Mouse (Mus musculus) lung, postnatal 14 days (tissue): Measurements from ENCODE around the gene Mrpl48.
A peak's percentile ranks its signal among the peaks of the same experiment; 100 is the strongest.

Experiments used
- DNase-seq: peaks from one replicate; pipeline ENCODE4 v3.0.0; 2021

Mrpl48 gene

DNA sequence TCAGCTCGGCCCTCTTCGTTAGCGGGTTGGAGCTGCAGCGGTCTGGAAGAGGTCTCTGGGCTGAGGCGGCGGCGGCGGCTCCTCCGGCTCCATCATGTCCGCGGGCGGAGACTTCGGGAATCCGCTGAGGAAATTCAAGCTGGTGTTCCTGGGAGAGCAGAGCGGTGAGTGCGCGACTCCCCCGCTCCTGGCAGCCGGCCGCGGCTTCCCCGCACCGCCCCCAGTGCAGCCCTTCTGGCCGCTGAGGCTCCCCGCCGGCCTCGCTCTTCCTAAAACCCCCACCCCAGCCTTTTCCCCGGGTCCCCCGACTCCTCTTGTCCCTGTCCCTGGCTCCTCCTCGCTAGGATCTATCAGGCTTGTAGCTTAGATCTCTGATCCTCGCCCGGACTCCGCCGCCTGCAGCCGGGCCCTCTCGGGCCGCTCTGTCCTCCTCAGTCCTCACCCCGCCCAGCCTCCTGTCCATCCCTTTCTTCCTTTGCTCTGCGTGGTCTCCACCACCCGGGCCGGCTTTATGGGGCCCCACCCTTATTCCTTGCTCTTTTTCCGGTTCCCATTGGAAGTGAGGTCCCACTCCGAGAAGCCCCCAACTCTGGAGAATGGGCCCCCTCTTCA lies at the start of gene Mrpl48:
TSS of gene Mrpl48 (minus strand) at position 172 of the 612 bp plus-strand sequence.
- DNase-seq, result peak; percentile 58

DNA sequence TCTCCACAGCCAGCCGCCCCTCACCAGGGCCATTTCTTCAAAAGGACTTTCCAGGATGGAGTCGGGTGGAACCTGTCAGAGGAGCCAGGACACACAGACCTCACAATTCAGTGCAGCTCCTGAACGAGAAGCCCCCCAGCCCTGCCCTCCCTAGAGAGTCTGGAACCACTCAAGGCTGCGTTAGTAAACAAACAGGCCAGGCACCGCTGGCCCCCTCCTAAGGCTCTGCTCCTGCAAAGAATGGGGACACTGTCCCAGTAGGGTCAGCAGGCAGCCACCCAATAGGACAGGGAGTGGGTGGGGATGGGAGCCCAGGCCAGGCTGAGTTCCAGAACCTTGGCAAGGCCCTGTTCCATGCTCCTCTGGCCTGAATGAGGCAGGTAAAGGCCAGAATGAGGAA lies 48.6 kb upstream of the Mrpl48 start:
- DNase-seq, result no peak

DNA sequence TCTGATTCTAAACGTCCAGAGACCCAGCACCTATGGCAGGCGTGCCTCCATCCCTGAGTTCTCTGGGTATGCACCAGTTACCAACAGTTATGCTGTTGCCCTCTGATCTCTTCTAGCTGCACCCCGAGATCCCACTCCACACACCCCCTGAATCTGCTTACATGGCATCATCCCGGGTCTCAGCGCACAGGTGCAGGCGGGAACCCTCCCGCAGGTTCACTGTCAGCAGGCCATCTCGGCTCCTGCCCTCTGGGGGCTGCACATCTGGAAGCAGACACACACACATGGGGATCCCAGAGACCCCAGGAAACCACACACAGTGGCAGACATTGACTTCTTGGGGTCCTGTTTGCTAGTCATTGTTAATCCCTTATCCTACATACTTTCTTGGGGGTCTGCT lies 46.3 kb upstream of the Mrpl48 start:
- no peak for DNase-seq

DNA sequence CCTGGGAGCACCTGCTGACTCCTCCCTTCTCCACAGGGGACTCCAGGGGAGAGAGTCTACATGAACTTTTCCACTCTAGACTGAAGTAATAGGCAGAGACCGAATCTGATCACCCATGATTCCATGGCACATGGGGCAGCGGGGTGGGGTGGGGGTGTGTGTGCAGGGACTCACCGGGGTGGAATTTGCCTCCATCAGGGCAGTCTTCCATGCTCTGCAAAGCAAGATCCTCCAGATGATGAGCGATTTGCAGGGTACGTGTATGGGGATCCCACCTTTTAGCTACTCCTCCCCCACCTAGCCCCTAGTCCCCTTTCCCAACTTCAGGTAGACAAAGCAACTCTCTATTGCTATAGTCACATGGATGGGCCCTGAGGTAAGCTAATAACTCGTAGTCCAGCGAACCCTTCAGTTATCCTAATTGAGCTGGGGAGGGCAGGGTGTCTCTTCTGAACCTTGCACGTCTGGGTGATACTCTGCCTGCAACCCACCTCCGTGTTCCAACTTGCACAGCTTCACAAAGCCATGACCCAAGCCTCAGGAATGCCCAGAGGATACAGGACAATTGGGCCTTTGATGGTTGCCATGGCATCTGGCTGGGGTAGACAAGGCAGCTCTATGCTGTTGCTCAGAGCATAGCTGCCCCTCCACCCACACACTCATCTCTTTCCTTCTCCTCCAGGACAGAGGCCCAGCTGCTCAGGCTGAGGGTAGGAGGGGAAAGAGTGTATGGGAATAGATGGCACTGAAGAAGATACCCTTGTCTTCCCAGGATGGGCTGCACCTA lies 45.6 kb upstream of the Mrpl48 start:
- no peak for DNase-seq

DNA sequence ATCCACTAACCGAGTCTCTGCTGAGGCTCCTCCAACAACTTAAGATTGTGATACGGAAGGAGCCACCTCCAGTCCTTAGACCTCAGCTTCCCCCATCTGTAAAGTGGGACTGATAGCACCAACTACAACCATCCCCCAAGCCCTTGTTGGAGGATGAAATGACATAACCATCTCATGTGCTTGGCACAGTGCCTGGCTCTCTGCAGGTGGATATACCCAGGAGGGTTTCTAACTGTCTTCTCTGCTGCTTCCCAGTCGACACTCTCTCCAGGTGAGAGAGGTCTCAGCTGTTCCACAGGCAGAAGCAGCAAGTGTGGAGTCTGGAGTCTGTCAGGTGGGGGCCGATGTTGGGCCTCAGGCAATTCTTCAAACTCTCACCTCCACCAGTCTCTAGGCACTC lies 42.9 kb upstream of the Mrpl48 start:
- no peak for DNase-seq

DNA sequence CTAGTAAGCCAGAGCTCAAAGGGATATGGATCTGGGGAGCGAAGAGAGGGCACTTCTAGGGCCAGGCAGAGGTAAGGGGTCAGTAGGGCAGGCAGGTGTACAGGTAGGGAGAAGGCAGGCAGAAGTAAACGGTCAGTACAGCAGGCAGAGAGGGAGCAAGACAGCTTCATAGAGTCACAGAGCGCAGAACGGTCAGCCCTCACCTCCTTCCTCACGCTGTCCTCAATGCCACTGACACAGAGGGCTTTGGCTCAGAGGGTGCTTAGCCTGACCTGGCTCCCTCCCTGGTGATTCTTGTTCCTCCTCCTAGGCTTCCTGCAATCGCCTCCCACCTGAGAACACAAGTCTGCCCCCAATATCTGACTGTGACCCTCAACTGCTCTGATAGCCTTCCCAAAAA lies 42.3 kb upstream of the Mrpl48 start:
- DNase-seq, result no peak

DNA sequence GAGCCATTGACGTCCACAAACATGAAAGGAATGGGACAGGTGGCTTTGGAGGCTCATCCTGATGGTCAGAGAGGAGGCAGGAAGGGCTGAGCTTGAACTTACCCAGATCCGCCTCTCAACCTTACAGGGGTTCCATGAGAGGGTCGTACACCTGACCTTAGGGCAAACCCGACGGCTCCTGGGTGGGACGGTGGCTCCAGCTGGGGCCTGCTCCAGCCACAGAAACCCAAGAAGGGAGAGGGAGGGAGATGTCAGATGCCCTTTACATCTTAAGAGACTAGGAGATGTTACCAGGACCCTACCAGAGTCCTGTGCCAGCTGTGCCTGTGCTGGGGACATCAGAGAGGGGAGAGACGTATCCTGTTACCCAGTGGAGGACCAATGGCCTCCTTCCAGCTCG lies 41.7 kb upstream of the Mrpl48 start:
- DNase-seq, result no peak

DNA sequence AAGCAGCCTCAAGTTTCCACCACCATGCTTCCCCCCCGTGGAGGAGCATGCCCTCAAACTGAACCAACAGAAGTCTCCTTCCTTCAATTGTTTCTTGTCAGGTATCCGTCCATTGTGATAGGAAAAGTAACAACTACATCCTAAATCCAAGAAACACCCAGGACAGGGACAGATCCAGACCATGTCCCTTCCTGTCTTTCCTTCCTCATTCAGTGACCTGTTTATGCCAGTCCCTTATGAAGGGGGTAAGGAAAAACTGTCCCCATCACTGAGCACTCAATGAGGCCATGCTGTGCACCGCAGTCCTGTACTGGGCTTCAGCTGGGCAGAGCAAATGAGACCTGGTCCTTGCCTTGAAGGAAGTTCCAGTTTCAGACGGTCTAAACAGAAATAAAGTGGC lies 41.0 kb upstream of the Mrpl48 start:
- DNase-seq, result no peak

DNA sequence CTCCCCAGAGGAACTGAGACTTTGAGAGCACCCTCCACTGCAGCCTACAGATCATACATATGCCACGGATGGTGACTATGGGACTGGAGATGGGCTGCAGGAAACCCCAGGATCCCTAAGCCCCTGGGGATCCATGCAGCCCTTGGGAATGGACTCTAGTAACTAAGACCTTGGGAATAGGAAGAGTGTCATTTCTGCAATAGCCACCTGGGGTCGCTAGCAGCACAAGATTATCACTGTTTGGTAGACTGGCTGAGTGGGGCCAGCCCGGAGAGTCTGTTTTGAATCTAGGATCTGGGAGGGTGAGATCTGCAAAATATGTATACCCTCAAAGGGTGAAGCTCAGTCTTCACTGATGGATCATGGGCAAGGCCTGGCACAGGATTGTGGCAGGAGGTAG lies 37.0 kb upstream of the Mrpl48 start:
- DNase-seq, result peak; percentile 83

DNA sequence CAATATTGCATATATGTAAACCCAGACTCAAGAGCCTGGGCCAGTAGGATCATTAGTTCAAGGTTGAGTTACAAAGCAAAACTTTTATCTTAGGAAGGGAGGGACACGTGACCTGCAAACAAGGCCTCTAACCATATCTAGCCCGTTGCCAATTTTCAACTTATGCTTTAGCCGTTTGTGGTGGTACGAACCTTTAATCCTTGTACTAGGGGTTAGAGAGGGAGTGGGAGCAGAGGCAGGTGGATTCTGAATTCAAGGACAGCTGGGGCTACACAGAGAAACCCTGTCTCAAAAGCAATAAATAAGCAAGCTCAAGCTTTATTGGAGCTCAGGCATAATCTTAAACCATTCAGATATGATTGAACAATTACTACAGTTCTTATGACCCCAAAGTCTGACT lies 34.3 kb upstream of the Mrpl48 start:
- no peak for DNase-seq

DNA sequence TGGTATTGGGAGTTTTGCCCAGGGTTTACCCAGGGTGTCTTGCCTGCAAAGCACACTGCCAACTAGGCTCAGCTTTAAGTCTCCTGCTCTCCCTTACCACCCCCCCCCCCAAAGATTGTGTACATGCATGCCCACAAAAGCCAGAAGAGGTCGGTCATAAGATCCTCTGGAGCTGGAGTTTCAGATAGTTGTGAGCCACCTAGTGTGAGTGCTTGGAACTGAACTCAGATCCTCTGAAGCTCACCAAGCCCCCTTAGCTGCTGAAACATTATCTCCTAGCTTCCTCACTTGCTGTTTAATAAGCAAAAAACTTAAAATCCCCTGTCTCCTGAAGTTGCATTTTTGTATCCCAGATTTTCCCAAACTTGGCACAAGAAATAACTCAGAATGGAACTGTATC lies 29.6 kb upstream of the Mrpl48 start:
- peak; percentile 28 for DNase-seq

DNA sequence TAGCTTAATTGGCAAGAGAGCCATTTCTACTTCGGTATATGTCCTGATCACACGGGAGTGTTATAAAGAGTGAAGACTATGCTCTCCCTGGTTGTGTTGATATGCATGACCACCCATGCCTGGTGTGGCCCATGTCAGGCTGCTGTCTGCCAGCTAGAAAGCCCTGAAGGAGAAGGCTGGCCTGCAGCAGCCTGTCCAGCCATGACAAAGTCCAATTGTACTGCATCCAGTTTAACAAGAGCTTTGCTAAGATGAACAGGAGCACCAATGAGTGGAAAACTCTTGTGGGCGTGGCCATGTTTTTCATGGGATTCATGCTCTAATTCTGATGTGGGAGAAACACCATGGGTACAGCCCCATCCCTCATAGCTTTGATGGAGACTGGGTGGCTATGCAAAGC lies 16.4 kb upstream of the Mrpl48 start:
- no peak for DNase-seq

DNA sequence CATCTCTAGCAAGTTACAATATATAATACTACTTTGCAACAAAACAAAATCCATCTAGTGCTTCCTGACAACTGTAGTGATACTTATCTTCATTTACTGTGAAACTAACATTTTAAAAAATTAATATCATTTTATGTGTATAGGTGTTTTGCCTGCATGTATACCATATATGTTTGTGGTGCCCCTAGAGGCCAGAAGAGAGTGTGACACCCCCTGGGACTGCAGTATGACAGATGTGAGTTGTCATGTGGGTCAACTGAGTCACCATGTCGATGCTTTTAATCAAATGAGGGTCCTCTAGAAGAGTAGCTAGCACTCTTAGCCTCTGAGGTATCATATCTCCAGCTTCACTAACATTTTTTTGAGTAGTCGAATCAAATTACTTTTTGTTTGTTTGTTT lies 14.2 kb upstream of the Mrpl48 start:
- no peak for DNase-seq

DNA sequence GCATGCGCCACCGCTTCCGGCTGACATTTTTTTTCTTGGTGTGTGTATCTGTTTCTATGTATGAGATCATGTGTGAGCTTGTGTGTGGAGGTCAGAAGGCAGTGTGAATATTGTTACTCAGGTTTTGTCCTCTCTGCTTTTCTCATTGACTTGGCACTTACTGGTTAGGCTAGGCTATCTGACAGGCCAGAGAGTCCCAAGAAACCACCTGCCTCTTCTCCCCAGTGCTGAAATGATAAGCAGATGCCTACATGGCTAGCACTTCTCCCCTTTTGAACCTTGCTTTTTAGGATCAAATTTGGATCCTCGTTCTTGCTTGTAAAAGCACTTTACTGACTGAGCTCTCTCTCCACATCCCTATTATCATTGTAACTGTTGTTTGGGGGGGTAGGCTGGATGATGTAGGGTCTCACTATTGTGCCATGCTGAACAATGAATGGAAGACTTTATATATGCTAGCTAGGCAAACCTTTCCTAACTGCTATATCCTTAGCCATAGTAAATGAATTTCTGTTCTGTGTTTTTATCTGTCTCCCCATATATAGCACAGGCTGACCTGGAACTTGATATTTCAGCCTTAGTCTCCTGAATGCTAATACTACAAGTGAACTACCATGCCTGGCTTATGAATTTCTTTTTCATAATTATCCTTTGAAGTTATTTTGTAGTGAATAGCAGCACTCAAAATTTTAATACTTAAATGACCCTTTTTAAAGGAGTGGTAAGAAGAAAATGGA lies 8.2 kb upstream of the Mrpl48 start:
- no peak for DNase-seq

DNA sequence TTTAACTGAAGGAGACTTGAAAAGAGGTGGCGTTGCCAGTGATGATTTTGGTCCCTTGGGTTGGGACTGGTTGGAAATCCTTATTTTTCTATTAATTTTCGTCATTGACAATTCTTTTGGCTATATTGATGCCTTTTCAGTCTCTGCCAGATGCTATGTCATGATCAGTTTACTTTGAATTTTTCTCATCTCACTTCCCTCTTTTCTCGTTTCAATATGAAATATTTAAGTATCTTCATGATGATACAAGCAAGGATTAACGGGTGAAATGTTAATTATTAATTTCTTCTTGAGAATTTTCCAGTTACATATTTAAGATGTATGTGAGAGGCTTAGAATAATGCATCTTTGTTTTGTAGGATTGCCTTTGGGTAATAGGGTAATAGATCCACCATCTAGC lies 809 bp upstream of the Mrpl48 start:
- no peak for DNase-seq

DNA sequence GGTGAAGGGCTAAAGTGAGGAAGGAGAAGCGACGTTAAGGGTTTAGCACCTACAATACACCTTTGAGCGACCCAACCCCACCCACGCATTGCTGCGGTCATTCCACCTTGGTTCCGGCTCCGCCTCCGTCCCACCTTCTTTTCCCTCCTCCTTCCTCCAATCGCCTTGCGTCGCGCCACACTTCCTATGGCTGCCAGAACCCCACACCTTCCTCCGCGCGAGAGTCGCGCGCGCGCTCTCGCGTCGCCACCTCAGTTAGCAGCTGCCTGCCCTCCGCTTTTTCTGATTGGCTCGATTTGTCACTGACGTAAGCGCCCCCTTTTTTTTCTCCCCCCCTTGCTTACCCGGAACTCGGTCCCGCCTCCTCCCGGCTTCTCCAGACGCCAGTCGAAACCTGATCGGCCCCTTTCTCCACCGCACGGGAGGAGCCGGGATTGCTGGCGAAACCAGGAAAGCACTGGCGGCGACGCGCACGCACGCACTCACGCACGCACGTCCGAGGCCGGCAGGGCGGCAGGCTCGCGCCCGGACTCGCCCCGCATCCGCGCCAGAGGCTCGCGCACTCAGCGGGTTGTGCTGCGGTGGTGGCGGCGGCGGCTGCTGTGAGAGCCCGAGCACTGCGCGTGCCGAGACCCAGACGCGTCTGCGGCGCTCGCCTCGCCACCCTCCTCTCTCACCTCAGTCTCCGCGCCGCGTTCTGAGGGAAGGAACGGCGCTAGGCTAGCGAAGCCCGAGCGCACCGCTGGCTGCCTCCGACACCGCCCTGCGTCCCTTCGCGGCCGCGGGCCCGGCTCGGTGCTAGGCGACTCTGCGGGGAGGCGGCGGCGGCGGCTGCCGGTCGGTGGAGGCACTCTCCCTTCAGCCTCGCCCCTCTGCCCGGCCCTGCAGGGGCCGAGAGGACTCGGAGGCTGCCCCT lies 629 bp downstream of the Mrpl48 start, which contains the start of gene Rab6a:
TSS of gene Rab6a (plus strand) at position 197 of the 916 bp plus-strand sequence.
- DNase-seq, result peak; percentile 96

DNA sequence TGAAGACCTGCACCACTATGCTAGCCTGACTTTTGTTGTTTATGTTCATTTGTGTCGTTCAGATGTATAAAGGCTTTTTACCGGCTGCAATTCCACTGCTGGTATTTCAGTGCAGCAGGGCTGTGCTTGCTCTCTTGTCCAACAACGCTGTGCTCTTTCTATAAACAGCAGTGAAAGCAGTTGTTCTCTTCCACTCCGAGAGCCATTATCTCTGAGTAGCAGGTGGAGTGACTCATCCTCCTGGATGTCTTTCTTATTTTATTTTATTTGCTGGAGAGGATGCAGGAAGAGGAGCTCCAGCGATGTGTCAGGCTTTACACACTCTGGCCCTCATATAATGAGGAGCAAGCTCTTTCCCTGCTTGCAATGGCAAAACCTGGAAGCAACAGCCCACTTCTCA lies 7.9 kb downstream of the Mrpl48 start:
- no peak for DNase-seq

DNA sequence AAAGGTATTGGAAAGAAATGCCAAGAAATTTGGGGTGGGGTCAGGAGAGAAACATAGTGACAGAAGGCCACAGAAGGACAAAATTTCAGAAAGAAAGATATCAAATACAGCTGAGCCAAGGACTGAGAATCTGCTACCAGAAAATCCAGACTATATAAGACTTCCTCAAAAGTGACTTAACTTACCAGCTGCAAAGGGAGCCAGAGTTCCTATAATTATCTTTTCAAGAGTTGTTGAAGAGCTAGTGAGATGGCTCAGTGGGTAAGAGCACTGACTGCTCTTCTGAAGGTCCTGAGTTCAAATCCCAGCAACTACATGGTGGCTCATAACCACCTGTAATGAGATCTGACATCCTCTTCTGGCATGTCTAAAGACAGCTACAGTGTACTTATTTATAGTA lies 14.8 kb downstream of the Mrpl48 start:
- DNase-seq, result no peak

DNA sequence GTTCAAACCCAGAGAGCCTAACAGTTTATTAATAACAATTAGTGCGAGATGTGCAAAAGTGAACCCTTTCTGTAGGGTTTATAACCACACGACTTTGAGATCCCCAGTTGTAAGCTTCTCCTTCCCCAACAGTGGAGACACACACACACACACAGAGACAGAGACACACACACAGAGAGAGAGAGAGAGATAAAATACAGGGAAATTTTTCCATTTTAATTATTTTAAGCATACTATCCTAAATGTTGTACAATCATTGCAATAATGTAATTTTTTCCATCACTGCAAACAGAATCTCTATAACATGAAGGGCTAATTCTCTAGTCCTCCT lies 16.6 kb downstream of the Mrpl48 start:
- no peak for DNase-seq

DNA sequence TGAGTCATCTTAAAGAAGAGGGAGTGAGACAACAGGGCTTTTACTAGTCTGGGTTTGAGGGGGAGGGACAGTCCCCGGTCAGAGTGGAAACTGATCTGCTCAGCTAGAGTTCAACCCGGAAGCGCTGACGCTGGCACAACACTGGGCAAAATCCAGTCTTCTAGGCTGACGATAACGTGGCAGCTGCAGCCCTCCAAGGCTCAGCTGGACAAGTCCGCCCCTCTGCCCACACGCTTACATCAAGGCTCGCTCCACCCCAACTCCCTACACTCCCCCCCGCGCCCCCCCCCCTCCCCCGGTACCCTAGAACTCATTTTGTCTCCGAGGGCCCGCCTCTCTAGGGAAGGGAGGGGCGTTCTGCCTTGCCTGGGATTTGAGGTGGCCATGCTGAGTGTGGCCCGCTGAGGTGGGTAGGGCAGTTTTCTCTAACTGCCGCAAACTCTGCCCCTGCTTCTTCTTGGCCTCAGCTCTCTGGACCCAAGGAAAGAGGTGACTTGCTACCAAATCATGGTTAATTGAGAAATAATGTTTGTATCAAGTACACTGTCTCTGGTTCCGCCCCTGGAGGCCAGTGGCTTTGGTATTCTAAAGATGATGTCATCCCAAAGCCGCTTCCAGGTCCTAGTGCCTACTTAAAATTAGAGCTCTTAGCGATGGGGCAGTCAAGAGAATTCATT lies 17.1 kb downstream of the Mrpl48 start:
- peak; percentile 76 for DNase-seq

DNA sequence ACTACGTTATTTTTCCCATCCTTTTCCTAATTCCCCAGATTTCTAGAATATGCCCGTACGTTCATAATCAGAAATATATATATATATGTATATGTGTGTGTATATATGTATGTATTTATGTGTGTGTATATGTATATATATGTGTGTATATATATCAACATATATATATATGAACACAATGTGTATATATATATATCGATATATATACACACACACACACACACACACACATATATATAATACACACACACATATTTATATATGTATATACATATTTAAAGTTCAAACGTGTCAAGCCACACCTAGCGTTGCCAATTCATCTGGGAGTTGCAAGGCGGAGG lies 17.6 kb downstream of the Mrpl48 start:
- DNase-seq, result no peak

DNA sequence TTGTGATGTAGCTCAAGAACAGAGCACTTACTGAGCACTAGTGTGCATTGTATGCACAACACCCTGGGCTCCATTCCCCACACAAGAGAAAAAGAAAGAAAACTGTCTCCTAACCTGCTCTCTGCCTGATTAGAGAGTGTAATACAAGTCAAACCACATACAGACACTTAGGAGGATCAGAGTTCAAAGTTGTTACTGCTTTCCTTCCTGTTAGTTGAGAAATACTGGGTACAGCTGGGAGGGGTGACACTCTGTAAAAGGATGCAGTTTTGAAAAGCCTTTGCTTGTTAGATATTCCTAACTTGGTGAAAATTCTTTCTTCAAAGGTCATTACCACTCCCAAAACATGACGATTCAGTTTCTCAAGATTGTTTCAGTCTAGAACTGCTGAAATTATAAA lies 18.3 kb downstream of the Mrpl48 start:
- no peak for DNase-seq
